ENCODE assay signal across 8 mouse cellular contexts in the genomic region with DNA sequence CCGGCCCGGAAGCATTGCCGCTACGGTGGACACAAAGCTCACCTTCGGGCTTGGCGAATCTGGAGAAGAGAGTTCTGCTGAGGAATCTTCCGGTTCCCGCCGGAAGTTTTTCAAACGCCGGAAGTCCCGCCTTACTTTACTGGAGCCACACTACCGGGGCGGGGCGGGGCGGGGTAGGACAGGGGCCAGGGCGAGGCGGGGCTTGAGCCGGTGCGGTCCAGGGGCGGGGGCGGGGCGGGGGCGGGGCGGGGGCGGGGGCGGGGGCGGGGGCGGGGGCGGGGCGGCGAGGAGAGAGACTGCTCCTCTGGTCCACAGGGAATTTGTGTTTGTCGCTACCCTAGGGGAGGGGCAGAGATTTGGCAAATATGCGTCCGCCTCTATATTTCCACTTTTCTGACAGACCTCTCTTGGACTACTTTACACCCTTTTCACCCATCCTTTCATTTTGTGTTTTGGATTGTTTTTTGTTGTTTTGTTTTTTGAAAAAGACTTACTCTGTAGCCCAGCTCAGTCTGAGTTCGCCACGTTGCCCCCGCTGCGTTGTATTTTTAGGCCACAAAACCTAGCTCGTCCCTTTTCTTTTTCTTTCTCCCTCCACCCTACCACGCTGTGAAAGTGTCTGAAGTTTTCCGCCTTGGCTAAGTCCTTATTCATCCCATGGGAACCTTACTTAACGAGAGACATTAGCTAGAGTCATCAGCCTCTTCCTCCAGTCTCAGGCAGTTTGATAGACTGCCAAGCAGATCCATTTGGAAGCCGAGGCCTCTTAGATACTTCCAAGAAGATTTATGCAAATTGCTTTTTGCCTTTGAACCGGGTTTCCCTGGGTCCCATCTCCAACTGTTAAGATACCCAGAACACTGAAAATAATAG. TPM values are rescaled to one million over a fixed set of nuclear protein-coding genes. Genes with fewer than 3 reads are reported as not detected.
DNase-seq lines count a peak whose midpoint lies in the region; ATAC-seq and TF ChIP-seq lines count a peak whose summit lies in the region.

A gene (minus strand): TSS at position 97 of the 873 bp plus-strand sequence.

- H3K9me3 ChIP-seq in ES-Bruce4 (replicated peaks; ENCODE audit: control insufficient read depth, insufficient read depth, low read length, poor library complexity, severe bottlenecking) = no peaks in the 10 kb centered on the region
- H3K9me3 ChIP-seq in forebrain, embryonic 12.5 days = no peaks in the 10 kb centered on the region
- H3K9me3 ChIP-seq in heart, postnatal 0 days (replicated peaks; ENCODE audit: control insufficient read depth, low read length) = no peaks in the 10 kb centered on the region
- H3K9me3 ChIP-seq in liver, postnatal 0 days (ENCODE audit: low read length) = no peaks in the 10 kb centered on the region
- no peaks in the 10 kb centered on the region for H3K9me3 ChIP-seq in neural tube, embryonic 14.5 days (ENCODE audit: control insufficient read depth, low read length)

- peak; percentile 35 for TF ChIP-seq POLR2A in ES-Bruce4 (IDR thresholded peaks at IDR 0.05; ENCODE audit: insufficient read depth, low read length)
- TF ChIP-seq POLR2A in testis, adult 2 months (IDR thresholded peaks at IDR 0.05; ENCODE audit: control insufficient read depth, low read depth, low read length) = peak; percentile 52

- no peaks in the 10 kb centered on the region for H3K4me1 ChIP-seq in ES-Bruce4 (ENCODE audit: control insufficient read depth, insufficient read depth, low read length)
- peaks cover 14% of the 10 kb centered on the region for H3K4me1 ChIP-seq in forebrain, embryonic 12.5 days
- peaks cover 8% of the 10 kb centered on the region for H3K4me1 ChIP-seq in heart, postnatal 0 days (ENCODE audit: control insufficient read depth, insufficient read depth)
- peaks cover 16% of the 10 kb centered on the region for H3K4me1 ChIP-seq in liver, postnatal 0 days (ENCODE audit: insufficient read depth)
- peaks cover 11% of the 10 kb centered on the region; the same call in 1 of the 2 replicates for H3K4me1 ChIP-seq in neural tube, embryonic 14.5 days (ENCODE audit: control insufficient read depth, insufficient read depth, low read length)
- peaks cover 7% of the 10 kb centered on the region for H3K4me1 ChIP-seq in testis, adult 2 months (ENCODE audit: control insufficient read depth, insufficient read depth, low read length)

- WGBS in forebrain, embryonic 12.5 days = under 1% methylated on average over 32 of the region's 45 CpGs
- WGBS in heart, postnatal 0 days = 1% methylated on average over 29 of the region's 45 CpGs
- WGBS in liver, postnatal 0 days (ENCODE audit: insufficient replicate concordance) = 5% methylated on average over 33 of the region's 45 CpGs
- WGBS in neural tube, embryonic 14.5 days = 2% methylated on average over 36 of the region's 45 CpGs

- peaks cover 12% of the 10 kb centered on the region for H3K36me3 ChIP-seq in ES-Bruce4 (ENCODE audit: control insufficient read depth, insufficient read depth, low read length, poor library complexity, severe bottlenecking)
- H3K36me3 ChIP-seq in forebrain, embryonic 12.5 days (replicated peaks) = no peaks in the 10 kb centered on the region; the same call in 1 of the 2 replicates
- H3K36me3 ChIP-seq in heart, postnatal 0 days (replicated peaks; ENCODE audit: control insufficient read depth, insufficient read depth, low read length) = 0 out of 2 replicates have a peak, but pooled peaks cover 4% of the 10 kb centered on the region
- H3K36me3 ChIP-seq in liver, postnatal 0 days (replicated peaks; ENCODE audit: insufficient read depth, low read length) = peaks cover 7% of the 10 kb centered on the region; the same call in 1 of the 2 replicates
- H3K36me3 ChIP-seq in neural tube, embryonic 14.5 days (ENCODE audit: control insufficient read depth, insufficient read depth, low read length) = peaks cover 5% of the 10 kb centered on the region; the same call in 1 of the 2 replicates
- no peaks in the 10 kb centered on the region for H3K36me3 ChIP-seq in testis, adult 2 months (ENCODE audit: control insufficient read depth, insufficient read depth, low read length)

- peak; percentile 96 for ATAC-seq in forebrain, embryonic 12.5 days (ENCODE audit: low FRiP score)
- peak; percentile 96 for ATAC-seq in heart, postnatal 0 days (ENCODE audit: insufficient read depth, low read depth)
- ATAC-seq in liver, postnatal 0 days = peak; percentile 97
- peak; percentile 92 for ATAC-seq in neural tube, embryonic 14.5 days (ENCODE audit: low read depth)

- no peaks in the 10 kb centered on the region for H3K27me3 ChIP-seq in ES-Bruce4 (ENCODE audit: control insufficient read depth, insufficient read depth, low read length, poor library complexity, severe bottlenecking)
- H3K27me3 ChIP-seq in forebrain, embryonic 12.5 days = no peaks in the 10 kb centered on the region
- no peaks in the 10 kb centered on the region for H3K27me3 ChIP-seq in heart, postnatal 0 days (ENCODE audit: control insufficient read depth, insufficient read depth, low read length)
- H3K27me3 ChIP-seq in liver, postnatal 0 days (ENCODE audit: insufficient read depth, low read length) = no peaks in the 10 kb centered on the region
- H3K27me3 ChIP-seq in neural tube, embryonic 14.5 days (ENCODE audit: control insufficient read depth, insufficient read depth, low read length) = no peaks in the 10 kb centered on the region
- H3K27me3 ChIP-seq in testis, adult 2 months (ENCODE audit: control insufficient read depth, insufficient read depth, low read length) = no peaks in the 10 kb centered on the region

- DNase-seq in c-Kit-positive CD71-positive TER-119-negative erythroid progenitor cells, embryonic 14.5 days (ENCODE audit: low read depth) = peak; percentile 94
- peak; percentile 90 for DNase-seq in heart, postnatal 0 days (ENCODE audit: low spot score)
- DNase-seq in kidney, postnatal 36 days = peak; percentile 95 to 98
- peak; percentile 97 for DNase-seq in liver, postnatal 0 days

- peak within 1 kb of the TSS; percentile 89 for H3K4me2 ChIP-seq in forebrain, embryonic 12.5 days
- peak within 1 kb of the TSS; percentile 98 for H3K4me2 ChIP-seq in heart, postnatal 0 days (ENCODE audit: low read depth, low read length)
- peak within 1 kb of the TSS; percentile 93 for H3K4me2 ChIP-seq in liver, postnatal 0 days (ENCODE audit: low read depth, low read length)
- H3K4me2 ChIP-seq in neural tube, embryonic 14.5 days (ENCODE audit: low read depth, low read length) = peak within 1 kb of the TSS; percentile 85

- TF ChIP-seq CTCF in ES-Bruce4 (IDR thresholded peaks at IDR 0.05; ENCODE audit: low read depth, low read length) = no peak
- TF ChIP-seq CTCF in heart, postnatal 0 days (IDR thresholded peaks at IDR 0.05; ENCODE audit: low read depth) = no peak
- TF ChIP-seq CTCF in liver, postnatal 0 days (IDR thresholded peaks at IDR 0.05; ENCODE audit: low read depth) = no peak
- TF ChIP-seq CTCF in testis, adult 2 months (IDR thresholded peaks at IDR 0.05; ENCODE audit: control insufficient read depth, insufficient read depth, insufficient replicate concordance, low read depth, low read length) = no peak

- H3K4me3 ChIP-seq in ES-Bruce4 (ENCODE audit: low read depth, low read length) = peak within 1 kb of the TSS; percentile 88
- H3K4me3 ChIP-seq in forebrain, embryonic 12.5 days (replicated peaks) = peak within 1 kb of the TSS; percentile 75
- H3K4me3 ChIP-seq in heart, postnatal 0 days (ENCODE audit: low read depth, low read length) = peak within 1 kb of the TSS; percentile 86
- peak within 1 kb of the TSS; percentile 91 for H3K4me3 ChIP-seq in liver, postnatal 0 days (ENCODE audit: low read depth, low read length)
- peak within 1 kb of the TSS; percentile 68 for H3K4me3 ChIP-seq in neural tube, embryonic 14.5 days (ENCODE audit: low read depth, low read length)
- peak within 1 kb of the TSS; percentile 87 for H3K4me3 ChIP-seq in testis, adult 2 months (ENCODE audit: control insufficient read depth, low read depth, low read length)

- H3K9ac ChIP-seq in ES-Bruce4 (ENCODE audit: low read depth, poor library complexity, severe bottlenecking) = peak within 1 kb of the TSS; percentile 83
- H3K9ac ChIP-seq in forebrain, embryonic 12.5 days = peak within 1 kb of the TSS; percentile 81
- H3K9ac ChIP-seq in heart, postnatal 0 days (replicated peaks; ENCODE audit: low read depth, low read length) = peak within 1 kb of the TSS; percentile 68
- peak within 1 kb of the TSS; percentile 77 for H3K9ac ChIP-seq in liver, postnatal 0 days (replicated peaks)
- H3K9ac ChIP-seq in neural tube, embryonic 14.5 days (replicated peaks; ENCODE audit: low read depth, low read length) = peak within 1 kb of the TSS; percentile 52

- no peak for TF ChIP-seq EP300 in ES-Bruce4 (IDR thresholded peaks at IDR 0.05; ENCODE audit: insufficient read depth, low read depth, low read length)
- TF ChIP-seq EP300 in heart, postnatal 0 days (IDR thresholded peaks at IDR 0.05; ENCODE audit: low read depth) = no peak
- no peak; the same call in 1 of the 2 replicates for TF ChIP-seq EP300 in liver, postnatal 0 days (IDR thresholded peaks at IDR 0.05; ENCODE audit: low read depth)

- peak within 1 kb of the TSS; percentile 36 for H3K27ac ChIP-seq in ES-Bruce4 (ENCODE audit: insufficient read depth, low read length)
- peak within 1 kb of the TSS; percentile 15; the same call in 1 of the 2 replicates for H3K27ac ChIP-seq in forebrain, embryonic 12.5 days
- peak within 1 kb of the TSS; percentile 65 for H3K27ac ChIP-seq in heart, postnatal 0 days (ENCODE audit: low read depth)
- H3K27ac ChIP-seq in liver, postnatal 0 days (ENCODE audit: low read depth) = peak within 1 kb of the TSS; percentile 74
- H3K27ac ChIP-seq in neural tube, embryonic 14.5 days (ENCODE audit: low read depth, low read length) = peak within 1 kb of the TSS; percentile 63
- H3K27ac ChIP-seq in testis, adult 2 months (ENCODE audit: control insufficient read depth, insufficient read depth, low read depth, low read length) = peak within 1 kb of the TSS; percentile 77

RNA-seq across cellular contexts. Expression of the gene that starts here (rescaled TPM):
- 42.5 and 44.4 TPM in 2 replicates for polyA plus RNA-seq in ES-Bruce4 (2011; ENCODE audit: insufficient read depth, insufficient read length, low read depth, missing spikeins)
- polyA plus RNA-seq in forebrain, embryonic 12.5 days (2016; fragmentation: Nextera tagmentation; extraction: Ambion mirVana) = 24.8 and 25.8 TPM in 2 replicates
- total RNA-seq in heart, postnatal 0 days (2014; rRNA removed; ENCODE audit: low replicate concordance) = 3.7 and 4.3 TPM in 2 replicates
- polyA plus RNA-seq in heart, postnatal 0 days (2015; fragmentation: Nextera tagmentation; extraction: Ambion mirVana) = 5.4 and 6.3 TPM in 2 replicates
- 3.8 and 3.9 TPM in 2 replicates for polyA plus RNA-seq in liver, postnatal 0 days (2015; fragmentation: Nextera tagmentation; extraction: Ambion mirVana)
- 7.0 and 8.9 TPM in 2 replicates for polyA plus RNA-seq in neural tube, embryonic 14.5 days (2014; fragmentation: Nextera tagmentation; extraction: Ambion mirVana)
- polyA plus RNA-seq in testis, adult 2 months (2012; rRNA removed) = 1.6 and 2.5 TPM in 2 replicates

Comparison
In these comparisons a context has a peak if more than half of its experiments do, and no peak if none do; other contexts are left out.
1. Peak in every context shown above with its lines: DNase-seq, ATAC-seq, H3K4me3 ChIP-seq and H3K27ac ChIP-seq.
2. H3K27ac ChIP-seq: peak in every context shown above with its lines; median percentile 77 in testis, adult 2 months; 74 in liver, postnatal 0 days; 65 in heart, postnatal 0 days; 63 in neural tube, embryonic 14.5 days; 36 in ES-Bruce4; 15 in forebrain, embryonic 12.5 days.